Mouse (Mus musculus) adrenal gland, postnatal 25 days (tissue): ENCODE data around the gene Tacc2. TPM values are rescaled to one million over a fixed set of nuclear protein-coding genes. Genes with fewer than 3 reads are reported as not detected.

Experiments
- DNase-seq: peaks from one replicate; pipeline ENCODE4 v3.0.0; 2021; ENCODE audit warnings: mixed read lengths
- total RNA-seq: library from RNA; stranded (reverse); gene quantifications from 2 replicates; pipeline ENCODE4 v1.2.3, GENCODE M21; 2021

The Tacc2 gene
- total RNA-seq, 1 experiment from 2014 or later = 46.6 TPM

DNA sequence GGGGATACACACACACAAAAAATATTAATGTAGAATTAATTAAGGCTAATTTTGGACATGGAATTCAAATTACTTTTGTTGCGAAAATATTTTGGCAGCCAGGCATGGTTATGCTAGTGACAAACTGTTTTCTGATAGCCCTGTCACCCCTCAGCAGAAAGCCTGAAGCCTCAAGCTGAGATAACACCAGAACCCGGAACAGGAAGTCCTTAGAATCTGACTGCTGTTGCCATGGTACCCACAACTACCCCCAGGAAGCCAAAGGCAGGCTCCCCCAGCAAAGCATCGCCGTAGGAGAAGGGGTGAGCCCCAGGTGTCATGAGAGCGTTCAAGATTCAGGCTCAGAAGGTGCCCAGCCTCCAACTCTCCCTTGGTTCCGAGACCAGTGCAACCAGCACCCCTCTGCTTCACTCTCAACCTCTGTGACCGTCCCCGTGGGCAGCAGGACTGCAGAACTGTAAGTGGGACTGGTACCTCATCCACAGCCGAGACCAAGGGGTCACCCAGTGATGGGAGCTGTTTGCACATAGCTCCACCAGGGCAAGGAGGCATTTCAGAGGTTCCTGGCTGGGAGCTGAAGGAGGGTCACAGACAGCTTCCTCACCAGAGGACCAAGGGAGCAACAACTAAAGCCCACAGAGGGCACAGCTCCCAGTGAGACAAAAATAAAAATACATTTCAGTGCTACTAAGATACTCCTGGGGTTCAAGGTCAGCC lies 196.8 kb downstream of the Tacc2 start, which contains the start of gene Btbd16:
Gene Btbd16, plus strand, starts transcription at position 156 of the 717 bp plus-strand sequence.
- no peak for DNase-seq

DNA sequence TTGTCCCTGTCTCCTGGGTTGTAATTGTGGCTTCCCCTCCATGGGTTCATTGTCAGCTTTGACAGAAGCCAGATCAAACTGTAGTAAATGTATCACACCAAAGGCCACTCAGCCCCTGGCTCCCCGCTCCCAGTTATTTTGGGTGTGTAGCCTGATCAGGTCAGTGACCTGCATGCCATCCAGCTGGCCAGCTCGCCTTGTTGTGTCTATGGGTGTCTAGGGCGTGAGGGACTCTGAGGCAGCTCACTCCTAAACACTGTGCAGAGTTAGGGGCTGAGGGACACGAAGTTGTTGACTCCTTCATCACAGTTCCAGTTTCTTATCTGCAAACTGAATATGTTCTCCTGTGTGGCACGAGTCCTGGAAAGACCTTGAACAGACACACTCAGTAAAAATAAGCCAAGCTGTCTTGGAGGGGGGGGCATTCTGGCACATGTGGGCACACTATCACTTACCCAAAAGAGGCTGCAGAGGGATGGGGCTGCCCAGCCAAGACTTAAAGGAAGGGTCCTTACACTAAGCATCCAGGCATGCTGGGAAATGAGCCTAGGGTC lies 203.7 kb downstream of the Tacc2 start:
- no peak for DNase-seq

DNA sequence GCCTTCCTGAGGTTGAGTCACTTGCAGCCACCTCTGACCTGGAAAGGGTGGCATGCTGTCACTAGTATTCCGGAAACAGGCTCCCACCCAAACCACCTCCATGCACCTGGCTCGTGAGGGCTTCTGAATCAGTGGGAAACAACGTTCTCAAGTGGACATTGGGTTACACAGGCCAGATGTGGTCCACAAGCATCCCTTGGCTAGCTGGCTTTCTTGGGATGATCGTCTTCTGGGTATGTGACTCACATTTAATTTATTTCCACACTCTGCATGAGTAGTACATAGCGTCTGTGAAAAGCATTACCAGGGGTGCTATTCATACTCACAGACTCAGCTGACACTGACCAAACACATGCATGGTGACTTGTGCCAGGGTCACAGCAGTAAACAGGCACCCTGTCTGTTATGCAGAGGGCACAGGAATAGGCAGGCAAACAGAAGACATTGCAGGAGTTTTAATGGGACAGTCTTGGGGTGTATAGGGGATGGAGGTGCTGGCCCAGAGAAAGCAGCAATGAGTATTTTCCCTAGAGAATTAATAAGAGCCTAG lies 205.3 kb downstream of the Tacc2 start:
- DNase-seq = no peak

DNA sequence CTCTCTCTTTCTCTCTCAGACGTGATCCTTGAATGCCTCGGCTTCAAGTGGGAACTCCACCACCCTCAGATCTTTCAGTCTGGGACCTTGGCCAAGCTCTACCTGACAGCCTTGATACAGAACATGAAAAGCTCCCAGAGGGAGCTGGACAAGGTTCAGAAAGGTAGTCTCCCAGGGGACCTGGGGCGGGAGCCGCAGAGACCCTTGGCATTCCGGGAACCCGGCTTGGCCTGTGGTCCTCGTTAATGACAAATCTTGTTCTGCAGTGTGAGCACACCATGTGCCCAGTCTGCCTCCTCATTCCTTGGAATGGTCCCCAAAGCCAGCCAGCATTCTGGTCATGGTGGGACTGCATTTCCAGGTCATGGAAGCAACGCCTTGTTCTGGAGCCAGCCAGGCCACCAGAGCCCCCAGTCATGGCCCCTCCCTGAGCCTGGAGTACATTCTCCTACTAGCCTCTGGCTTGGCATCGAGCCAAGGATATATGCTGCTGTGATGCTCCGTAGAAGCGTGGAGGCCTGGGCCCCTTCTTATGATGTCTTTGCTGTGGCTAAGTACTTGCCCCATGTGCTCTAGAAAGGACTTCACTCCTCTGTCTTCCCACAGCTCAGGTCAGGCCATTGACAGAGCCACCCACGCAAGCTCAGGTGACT lies 208.8 kb downstream of the Tacc2 start:
- DNase-seq = no peak

DNA sequence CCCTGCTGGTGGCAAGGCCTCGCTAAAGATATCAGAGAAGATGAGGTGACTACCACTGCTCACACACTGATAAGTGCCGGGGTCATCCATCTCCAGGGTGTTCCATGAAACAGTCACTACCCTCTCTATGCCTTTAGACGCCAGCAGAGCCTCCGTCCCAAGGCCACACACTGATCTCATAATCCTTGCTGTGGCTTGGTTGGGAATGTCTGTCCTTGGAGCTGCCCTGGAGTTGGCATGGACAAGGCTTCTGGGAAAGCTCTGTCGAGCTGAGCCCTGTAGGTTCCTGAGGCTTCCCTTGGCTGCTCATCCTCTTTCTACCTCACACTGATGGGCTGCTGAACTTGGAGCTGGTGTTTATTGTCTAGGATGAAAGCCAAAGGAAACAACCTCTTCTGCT lies 209.5 kb downstream of the Tacc2 start:
- peak; percentile 54 for DNase-seq

DNA sequence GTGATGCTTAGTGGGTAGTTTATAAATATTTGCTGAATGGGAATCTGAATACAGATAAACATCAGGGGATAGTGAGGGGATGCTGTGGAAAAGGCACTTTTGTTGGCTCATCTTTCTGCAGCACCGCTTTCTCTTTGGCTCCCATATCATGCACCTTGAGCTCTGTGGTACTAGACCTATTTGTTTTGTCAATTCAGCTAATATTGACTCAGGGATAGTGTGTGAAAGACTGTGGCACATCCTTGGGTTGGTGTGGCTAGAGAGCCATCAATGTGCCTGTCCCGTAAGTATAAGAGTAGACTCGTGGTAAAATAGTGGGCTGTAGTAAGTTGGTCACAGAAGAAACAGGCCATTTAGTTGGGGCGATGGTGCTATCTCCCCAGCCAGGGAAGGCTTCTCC lies 210.3 kb downstream of the Tacc2 start:
- no peak for DNase-seq

DNA sequence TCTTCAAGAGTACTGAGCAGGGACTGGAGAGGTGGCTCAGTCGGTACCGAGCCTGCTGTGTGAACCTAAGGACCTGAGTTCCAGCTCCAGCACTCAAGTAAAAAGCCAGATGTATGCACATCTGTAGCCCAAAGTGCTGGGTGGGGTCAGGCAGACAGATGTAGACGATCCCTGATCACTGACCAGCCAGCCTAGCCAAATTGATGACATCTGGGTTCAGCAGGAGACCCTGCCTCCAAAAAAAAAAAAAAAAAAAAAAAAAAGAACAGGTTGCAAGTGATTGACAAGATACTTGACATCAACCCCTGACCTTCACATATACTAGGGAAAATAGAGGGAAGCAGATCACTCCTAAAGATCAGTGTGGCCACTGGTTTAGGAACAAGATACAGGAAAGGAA lies 211.7 kb downstream of the Tacc2 start:
- DNase-seq = no peak

DNA sequence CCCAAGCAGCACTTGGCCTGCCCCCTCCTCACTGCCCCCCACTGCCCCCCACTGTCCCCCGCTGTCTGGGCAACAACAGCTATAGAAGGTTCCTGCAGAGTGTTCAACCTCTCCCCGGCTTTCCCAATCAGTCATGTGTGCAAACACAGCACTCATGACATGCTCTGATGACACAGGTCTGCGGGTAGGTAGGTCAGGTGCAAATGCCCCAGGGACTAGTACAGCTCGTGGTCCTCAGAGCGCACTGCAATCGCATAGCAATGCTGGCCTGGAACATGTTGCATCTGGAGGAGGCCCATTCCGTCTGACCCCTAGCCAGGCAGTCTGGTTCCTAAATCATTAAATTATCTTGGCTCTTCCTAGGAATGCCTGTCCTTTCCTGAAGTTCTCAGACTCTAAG lies 212.2 kb downstream of the Tacc2 start:
- no peak for DNase-seq

DNA sequence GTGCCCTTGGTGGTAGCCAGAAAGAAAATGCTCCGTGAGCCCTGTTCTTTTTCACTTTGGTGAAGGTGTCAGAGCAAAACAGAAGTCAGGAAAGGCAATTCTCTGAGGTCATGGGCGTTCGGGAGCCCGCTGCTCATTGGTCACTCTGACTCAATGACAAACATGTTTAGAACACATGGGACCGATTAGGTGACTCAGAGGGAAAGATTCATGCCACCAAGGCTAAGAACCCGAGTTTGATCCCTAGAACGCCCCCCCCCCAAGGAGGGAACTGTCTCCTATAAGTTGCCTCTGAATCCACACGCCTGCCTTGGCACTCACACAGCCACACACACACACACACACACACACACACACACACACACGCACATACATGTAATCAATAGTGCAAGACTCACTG lies 216.4 kb downstream of the Tacc2 start:
- DNase-seq = no peak

DNA sequence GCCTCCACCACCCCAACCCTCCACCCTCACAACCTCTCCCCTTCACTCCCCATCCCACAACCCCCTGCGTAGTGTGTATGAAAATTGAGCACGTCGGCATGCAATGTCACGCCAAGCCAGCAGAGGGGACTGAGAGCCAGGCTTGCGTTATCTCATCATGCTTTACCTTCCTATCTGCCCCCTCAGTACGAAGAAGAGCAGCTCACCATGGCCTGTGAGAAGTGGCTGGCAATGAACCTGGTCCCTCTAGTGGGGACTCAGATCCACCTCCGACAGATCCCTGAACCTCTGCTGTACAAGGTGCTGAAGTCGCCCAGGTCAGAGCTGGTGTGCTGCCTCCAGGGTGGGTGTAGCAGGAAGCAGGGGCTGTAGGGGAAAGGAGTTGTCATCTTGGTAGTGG lies 219.5 kb downstream of the Tacc2 start:
- no peak for DNase-seq

DNA sequence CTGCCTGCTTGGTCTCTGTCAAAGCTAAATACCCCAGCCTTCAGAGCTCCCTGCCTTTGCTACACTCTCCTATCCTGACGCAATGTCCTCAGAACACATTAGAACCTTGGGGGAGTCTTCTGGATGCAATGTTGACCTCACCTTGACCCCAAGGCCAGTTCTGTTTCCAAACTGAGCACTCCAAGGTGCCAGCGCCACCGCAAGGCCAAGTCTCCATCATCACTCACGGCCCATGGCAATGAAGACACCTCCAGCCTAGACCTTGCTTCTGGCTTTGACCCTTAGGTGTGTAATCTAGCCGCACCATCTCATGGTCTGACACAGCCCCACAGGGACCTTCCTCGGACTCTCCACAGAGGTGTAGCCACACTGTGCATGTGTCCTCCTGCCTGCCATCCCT lies 220.3 kb downstream of the Tacc2 start:
- no peak for DNase-seq

DNA sequence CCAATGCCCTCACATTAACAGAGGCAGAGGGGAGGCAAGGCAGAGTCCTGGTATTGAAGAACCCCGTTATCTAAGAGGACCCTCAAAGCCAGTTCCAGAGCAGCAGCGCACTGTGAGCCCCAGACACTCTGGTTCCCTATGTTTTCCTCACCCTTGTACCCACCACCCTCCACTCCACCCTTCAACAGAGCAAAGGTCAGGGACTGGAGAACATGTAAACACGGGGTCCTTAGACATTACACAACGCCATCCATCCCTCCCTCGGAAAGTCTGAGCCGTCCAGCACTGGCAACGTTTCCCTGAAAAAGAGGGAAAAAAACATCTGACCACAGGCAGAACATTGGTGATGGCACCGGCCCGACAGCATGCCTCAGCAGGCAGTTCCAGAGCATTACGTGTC lies 222.2 kb downstream of the Tacc2 start:
- no peak for DNase-seq

DNA sequence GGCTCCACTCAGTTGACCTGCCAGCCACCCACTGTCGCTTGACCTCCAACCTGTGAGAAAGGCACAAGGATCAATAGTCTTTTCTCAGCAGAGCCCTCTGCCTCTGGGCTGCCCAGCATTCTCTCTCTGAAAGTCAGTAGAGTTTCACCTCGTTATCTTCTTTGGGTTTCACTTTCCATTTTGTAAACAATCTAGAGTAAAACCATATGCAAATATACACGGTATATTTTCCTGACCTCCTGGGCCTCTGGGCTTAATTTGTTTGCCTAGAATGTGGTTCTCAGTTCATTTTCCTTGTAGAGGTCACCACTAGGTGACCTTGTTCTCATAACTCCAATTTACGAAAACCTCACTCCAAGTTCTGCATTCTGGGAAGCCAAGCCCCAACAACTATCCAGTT lies 223.4 kb downstream of the Tacc2 start:
- DNase-seq = no peak

DNA sequence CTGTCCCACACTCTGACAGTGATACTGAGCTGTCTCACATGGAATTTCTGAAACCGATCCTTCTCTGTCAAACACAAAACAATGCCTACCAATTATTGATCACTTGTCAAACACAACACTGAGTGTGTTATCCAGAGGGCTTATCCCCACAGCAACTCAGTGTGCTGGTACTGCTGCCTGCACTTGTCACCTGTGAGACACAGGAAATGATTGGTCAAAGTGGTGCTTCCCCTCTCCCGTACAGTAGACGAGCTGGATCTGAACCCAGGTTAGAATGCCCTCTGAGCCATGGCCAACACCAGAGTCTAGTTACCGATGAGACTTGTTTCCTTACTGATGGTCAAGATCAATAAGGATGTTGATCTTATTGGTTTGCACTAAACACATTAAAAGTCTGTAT lies 224.6 kb downstream of the Tacc2 start:
- no peak for DNase-seq

DNA sequence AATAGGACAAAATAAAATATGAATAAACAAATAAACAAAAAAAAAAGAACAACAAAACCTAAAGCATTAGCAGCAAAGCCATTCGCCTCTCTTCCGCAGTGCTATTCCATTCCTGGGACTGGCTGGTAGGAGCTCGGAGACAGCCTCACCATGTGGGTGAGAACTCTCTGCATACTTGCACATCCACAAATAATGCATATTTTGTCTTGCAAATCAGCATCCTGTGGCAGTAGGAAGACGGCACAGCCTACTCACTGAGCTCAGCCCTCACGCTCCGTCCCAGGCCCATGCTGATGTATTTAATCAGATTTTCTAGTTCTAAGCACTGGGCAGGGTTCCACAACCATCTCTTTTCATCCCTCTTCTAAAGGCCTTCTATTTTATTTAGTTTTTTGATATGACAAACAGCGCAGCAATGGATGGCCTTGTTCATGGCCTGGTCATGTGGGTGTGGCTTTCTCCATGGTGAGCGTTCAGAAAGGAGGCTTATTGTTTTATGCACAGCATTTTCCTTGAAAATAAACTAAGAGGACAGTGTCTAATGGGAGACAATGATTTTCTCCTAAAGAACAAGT lies 226.1 kb downstream of the Tacc2 start:
- peak; percentile 30 for DNase-seq

DNA sequence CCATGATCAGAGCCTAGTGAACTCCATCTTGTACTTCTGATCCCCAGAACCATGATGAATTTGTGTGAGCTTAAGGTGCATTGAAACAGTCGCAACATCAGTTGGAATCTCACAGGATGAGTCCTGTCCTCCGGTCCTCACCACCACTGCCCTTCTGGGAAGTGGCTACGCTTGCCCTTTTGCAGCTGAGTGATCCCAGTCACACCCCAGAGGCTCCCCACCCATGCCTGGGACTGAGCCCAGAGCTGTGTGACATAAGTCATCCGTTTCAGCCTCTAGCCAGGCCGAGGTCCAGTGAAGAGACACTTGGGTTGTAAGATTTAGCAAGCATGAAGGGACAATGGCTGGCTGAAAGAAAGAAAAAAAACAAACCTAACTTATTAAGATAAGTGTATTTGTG lies 227.8 kb downstream of the Tacc2 start:
- DNase-seq = no peak

DNA sequence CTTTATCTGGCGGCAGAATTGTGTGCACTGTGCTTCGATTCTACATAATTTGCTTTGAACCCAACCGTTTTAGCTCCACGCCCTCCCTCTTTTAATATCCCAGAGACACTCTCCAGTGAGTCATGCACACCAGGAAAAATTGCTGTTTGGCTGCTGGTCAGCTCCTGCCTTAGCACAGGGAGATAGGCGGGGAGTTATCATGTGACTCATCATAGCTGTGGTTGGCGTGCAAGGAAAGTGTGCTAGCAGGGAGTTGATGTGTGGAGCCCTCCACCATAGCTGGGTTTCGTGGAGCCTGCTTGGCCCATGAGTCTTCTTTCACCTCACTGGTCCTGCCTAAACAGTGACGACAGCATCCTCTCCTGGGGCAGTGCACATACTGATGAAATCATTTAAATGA lies 230.5 kb downstream of the Tacc2 start:
- DNase-seq = peak; percentile 71

DNA sequence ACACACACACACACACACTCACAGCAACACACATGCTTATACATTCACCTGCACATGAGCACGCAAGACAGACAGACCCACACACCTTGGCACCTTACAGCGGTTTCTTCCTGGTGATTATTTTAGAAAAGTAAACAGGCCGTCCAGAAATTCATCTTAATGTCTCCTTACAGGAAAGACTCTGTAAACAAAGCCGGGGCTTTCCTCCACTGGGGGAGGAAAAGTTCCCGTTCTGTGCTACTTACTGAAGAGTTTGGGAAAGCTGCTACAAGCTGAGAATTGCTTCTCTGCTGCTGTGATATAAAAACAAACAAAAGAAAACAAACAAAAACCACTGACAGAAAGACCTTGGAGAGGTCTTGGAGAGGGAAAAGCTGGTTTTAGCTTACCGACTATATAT lies 231.5 kb downstream of the Tacc2 start:
- DNase-seq = no peak

DNA sequence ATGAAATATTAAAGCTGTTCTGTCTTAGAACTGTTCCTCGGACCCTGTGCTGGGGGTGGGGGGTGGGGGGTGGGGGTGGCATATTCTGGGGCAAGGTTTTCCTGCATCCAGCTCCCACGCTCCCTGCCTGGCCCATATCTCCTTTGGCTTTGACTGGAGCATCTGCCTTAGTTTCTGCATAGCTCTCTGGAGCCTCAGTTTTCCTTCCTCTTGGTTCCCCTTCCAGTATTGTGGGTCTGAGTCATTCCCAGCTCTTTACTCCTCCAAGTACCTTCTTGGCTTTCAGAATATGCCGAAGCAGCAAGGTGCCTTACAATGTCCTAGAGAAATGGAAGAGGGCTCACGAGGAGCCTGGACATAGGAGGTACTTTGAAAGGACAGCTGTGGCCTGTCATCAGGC lies 233.0 kb downstream of the Tacc2 start:
- DNase-seq = no peak

DNA sequence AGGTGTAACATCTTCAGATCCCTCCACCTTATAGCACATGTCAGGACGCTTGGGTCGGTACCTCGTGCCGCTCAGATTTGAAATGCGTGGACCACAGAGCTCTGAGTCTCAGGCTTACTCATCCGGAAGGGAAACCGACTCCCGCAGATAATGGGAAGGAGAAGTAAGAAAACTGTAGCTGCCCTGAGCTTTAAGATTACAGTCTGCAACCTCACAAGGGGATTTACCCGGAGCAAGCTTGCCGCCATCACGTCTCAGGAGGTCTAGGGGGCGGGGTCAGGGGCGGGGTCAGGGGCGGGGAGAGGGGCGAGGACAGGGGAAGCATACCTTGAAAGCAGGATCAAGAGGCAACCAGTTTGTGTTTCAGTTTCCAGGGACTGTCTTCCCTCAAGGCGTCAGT lies 235.2 kb downstream of the Tacc2 start:
- no peak for DNase-seq
